Mouse (Mus musculus): Measurements from ENCODE around the gene Msmo1. TPM values are rescaled to one million over a fixed set of nuclear protein-coding genes. Genes with fewer than 3 reads are reported as not detected.
A peak's percentile ranks its signal among the peaks of the same experiment; 100 is the strongest.

Gene Msmo1
- polyA plus RNA-seq, 1 experiment: 65.0 TPM

GRCm38 (mm10) chr8:64674951-64675585 is 58.5 kb downstream of the Msmo1 start:
- Histone ChIP-seq H3K36me3 (ENCODE audit: control insufficient read depth, insufficient read depth) (no peaks in the 10 kb centered on the region), H3ac (ENCODE audit: control insufficient read depth, insufficient read length) (no peak overlapping the region), H3K27me3 (ENCODE audit: control insufficient read depth, insufficient read depth, insufficient read length) (no peaks in the 10 kb centered on the region), H3K4me2 (ENCODE audit: low read depth) (no peak overlapping the region), H3K79me2 (ENCODE audit: control insufficient read depth, insufficient read depth) (peaks cover 3% of the 10 kb centered on the region), H3K4me3 (no peak overlapping the region)
- TF ChIP-seq MYOD1 (IDR thresholded peaks at IDR 0.05; ENCODE audit: control insufficient read depth in 1 of 3, insufficient read length in 2 of 3, low read depth in 2 of 3) (no peak), USF1 (IDR thresholded peaks at IDR 0.05; ENCODE audit: low read depth) (no peak), SRF (IDR thresholded peaks at IDR 0.05; ENCODE audit: control insufficient read depth, insufficient read length, low read depth) (no peak), TCF12 (IDR thresholded peaks at IDR 0.05; ENCODE audit: insufficient read depth, poor library complexity, severe bottlenecking) (no peak), TCF3 (IDR thresholded peaks at IDR 0.05; ENCODE audit: insufficient read length, low read depth) (no peak), REST (IDR thresholded peaks at IDR 0.05; ENCODE audit: insufficient read depth, insufficient read length) (no peak), CEBPB (IDR thresholded peaks at IDR 0.05; ENCODE audit: insufficient read depth, poor library complexity, severe bottlenecking) (no peak), POLR2AphosphoS2 (IDR thresholded peaks at IDR 0.05; ENCODE audit: insufficient read length, low read depth) (no peak), POLR2A (IDR thresholded peaks at IDR 0.05; ENCODE audit: insufficient read length, low read depth) (no peak), MAX (IDR thresholded peaks at IDR 0.05; ENCODE audit: low read depth) (no peak), E2F4 (IDR thresholded peaks at IDR 0.05; ENCODE audit: insufficient read depth) (no peak)

DNA sequence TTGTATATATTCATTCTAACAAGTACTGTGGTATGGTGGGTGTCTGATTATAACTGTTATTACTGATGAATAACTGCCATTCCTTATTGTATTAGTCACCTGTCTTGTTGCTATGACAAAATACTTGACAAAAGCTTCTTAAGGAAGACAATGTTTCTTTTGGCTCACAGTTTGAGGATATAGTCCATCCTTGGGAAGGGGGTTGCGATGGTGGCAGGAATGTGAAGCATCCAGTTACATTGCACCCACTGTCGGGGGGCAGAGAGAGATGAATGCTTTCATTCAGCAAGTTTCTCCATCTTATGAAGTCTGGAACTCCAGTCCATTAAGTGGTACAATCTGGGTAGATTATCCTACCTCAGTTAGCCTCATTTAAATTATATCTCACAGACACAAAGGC is 60.7 kb downstream of the Msmo1 start:
- Histone ChIP-seq H3K27me3 (ENCODE audit: control insufficient read depth, insufficient read depth, insufficient read length) (no peaks in the 10 kb centered on the region), H3K4me3 (no peak overlapping the region), H3K4me2 (ENCODE audit: low read depth) (peak overlapping the region; percentile 7), H3ac (ENCODE audit: control insufficient read depth, insufficient read length) (no peak overlapping the region), H3K79me2 (ENCODE audit: control insufficient read depth, insufficient read depth) (peaks cover 3% of the 10 kb centered on the region), H3K36me3 (ENCODE audit: control insufficient read depth, insufficient read depth) (no peaks in the 10 kb centered on the region)
- TF ChIP-seq TCF12 (IDR thresholded peaks at IDR 0.05; ENCODE audit: insufficient read depth, poor library complexity, severe bottlenecking) (no peak), REST (IDR thresholded peaks at IDR 0.05; ENCODE audit: insufficient read depth, insufficient read length) (no peak)

DNA sequence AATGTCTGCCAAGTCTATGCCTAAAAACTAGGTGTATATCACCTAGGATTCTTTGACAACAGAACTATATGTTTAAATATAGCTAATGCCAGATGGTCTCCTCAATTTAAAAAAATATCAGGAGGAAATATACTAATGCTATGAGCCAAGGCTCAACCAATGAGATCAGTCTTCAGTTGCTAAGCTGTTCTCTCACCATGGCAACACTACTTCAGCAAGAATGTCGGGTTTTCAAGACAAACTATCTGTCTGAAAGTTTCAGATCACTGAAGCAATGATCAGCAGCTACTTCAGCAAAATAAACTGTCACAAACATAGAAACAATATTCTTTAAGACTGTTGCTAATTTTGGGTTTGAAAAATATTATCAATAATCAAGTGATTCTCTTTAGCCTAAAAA is 61.7 kb downstream of the Msmo1 start:
- no peaks in the 10 kb centered on the region for H3K36me3 ChIP-seq (ENCODE audit: control insufficient read depth, insufficient read depth)
- peaks cover 3% of the 10 kb centered on the region for H3K79me2 ChIP-seq (ENCODE audit: control insufficient read depth, insufficient read depth)
- TF ChIP-seq CEBPB (IDR thresholded peaks at IDR 0.05; ENCODE audit: insufficient read depth, poor library complexity, severe bottlenecking) (no peak), E2F4 (IDR thresholded peaks at IDR 0.05; ENCODE audit: insufficient read depth) (no peak), MAX (IDR thresholded peaks at IDR 0.05; ENCODE audit: low read depth) (no peak), TCF3 (IDR thresholded peaks at IDR 0.05; ENCODE audit: insufficient read length, low read depth) (no peak), SRF (IDR thresholded peaks at IDR 0.05; ENCODE audit: control insufficient read depth, insufficient read length, low read depth) (no peak), TCF12 (IDR thresholded peaks at IDR 0.05; ENCODE audit: insufficient read depth, poor library complexity, severe bottlenecking) (no peak), REST (IDR thresholded peaks at IDR 0.05; ENCODE audit: insufficient read depth, insufficient read length) (no peak), MYOG (IDR thresholded peaks at IDR 0.05; ENCODE audit: control insufficient read depth in 1 of 3, insufficient read depth in 1 of 3, insufficient read length in 2 of 3, low read depth in 2 of 3) (no peak), USF1 (IDR thresholded peaks at IDR 0.05; ENCODE audit: low read depth) (no peak), MYOD1 (IDR thresholded peaks at IDR 0.05; ENCODE audit: control insufficient read depth in 1 of 3, insufficient read length in 2 of 3, low read depth in 2 of 3) (no peak), POLR2A (IDR thresholded peaks at IDR 0.05; ENCODE audit: insufficient read length, low read depth) (no peak), POLR2AphosphoS2 (IDR thresholded peaks at IDR 0.05; ENCODE audit: insufficient read length, low read depth) (no peak)
- H3K4me3 ChIP-seq: no peak overlapping the region
- H3ac ChIP-seq (ENCODE audit: control insufficient read depth, insufficient read length): no peak overlapping the region
- H3K4me2 ChIP-seq (ENCODE audit: low read depth): no peak overlapping the region
- no peaks in the 10 kb centered on the region for H3K27me3 ChIP-seq (ENCODE audit: control insufficient read depth, insufficient read depth, insufficient read length)

Other genes starting within 250 kb of the Msmo1 start
- gene Cpe, start 40.7 kb downstream of the Msmo1 start, polyA plus RNA-seq (2012; fragmentation: generic; extraction: Trizol): 44.3 TPM
- 6.7 TPM for gene Klhl2, start 116.2 kb upstream of the Msmo1 start, polyA plus RNA-seq (2012; fragmentation: generic; extraction: Trizol)
- 38.5 TPM for gene Tmem192, start 213.4 kb upstream of the Msmo1 start, polyA plus RNA-seq (2012; fragmentation: generic; extraction: Trizol)